Mouse (Mus musculus) A20 (cell line): ENCODE data around the gene Tnrc18.

Experiments used
- DNase-seq: peaks from one replicate; pipeline ENCODE4 v3.0.0-alpha.2; 2011; ENCODE audit warnings: low read depth, low spot score

Gene Tnrc18

GRCm38 (mm10) chr5:142811870-142812443, 5.5 kb downstream of the Tnrc18 start:
- DNase-seq: no peak

- DNase-seq: no peak
Measured at GRCm38 (mm10) chr5:142810710-142811599, 6.5 kb downstream of the Tnrc18 start.

GRCm38 (mm10) chr5:142807661-142808060, 9.8 kb downstream of the Tnrc18 start:
- DNase-seq: no peak

DNA sequence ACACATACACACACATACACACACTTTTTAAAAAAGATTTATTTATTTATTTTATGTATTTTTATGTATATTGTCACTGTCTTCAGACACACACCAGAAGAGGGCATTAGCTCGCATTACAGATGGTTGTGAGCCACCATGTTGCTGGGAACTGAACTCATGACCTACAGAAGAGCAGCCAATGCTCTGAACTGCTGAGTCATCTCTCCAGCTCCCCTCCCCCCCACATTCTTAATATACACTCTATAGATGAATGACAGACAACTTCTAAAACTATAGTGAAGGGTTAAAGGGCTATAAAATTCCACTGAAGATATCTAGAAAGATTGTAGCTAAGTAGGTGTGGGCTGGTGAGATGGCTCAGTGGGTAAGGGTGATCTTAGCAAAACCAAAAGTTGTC, 13.7 kb downstream of the Tnrc18 start:
- DNase-seq: no peak

- DNase-seq: no peak
Measured at GRCm38 (mm10) chr5:142802884-142803283, 14.6 kb downstream of the Tnrc18 start.

DNA sequence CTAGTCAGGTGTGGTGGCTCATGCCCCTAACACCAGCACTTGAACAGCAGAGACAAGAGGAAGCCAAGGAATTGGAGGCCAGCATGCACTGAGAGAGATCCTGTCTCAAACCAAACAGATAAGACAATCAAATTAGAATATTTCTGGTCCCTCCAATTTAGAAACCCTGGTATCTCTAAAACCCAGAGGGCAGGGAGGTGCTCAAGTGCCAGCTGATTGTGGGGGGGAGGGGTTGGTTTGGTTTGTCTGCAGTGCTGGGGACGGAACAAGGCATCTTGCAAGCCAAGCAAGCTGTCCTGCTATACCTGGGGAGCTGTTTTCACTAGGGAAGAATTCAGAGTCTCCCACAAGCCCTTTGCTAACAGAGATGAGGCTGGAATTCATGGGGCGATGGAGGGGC, 15.5 kb downstream of the Tnrc18 start:
- no peak for DNase-seq

- no peak for DNase-seq
Measured at GRCm38 (mm10) chr5:142800656-142801055, 16.8 kb downstream of the Tnrc18 start.

GRCm38 (mm10) chr5:142800198-142800597, 17.3 kb downstream of the Tnrc18 start:
- DNase-seq: no peak

GRCm38 (mm10) chr5:142799259-142799658, 18.2 kb downstream of the Tnrc18 start:
- DNase-seq: no peak

DNA sequence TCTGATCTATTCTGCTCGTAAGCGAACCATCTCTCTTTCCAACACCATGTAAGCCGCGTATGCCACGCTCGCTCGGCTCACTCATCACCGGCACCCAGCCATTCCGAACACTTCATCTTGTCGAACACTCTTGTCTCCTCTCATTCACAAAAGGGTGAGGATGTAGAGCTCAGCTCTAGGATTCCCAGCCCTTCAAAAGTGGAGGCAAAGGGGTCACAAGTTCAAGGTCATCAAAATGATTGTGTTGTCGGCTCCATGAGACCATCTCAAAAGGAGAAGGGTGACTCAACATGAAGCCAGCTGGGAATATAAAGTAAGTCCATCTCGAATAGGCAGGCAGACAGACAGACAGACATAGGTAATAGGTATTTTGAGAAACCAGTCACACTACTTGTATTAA, 19.3 kb downstream of the Tnrc18 start:
- DNase-seq: no peak

GRCm38 (mm10) chr5:142797620-142798019, 19.8 kb downstream of the Tnrc18 start:
- DNase-seq: no peak

DNA sequence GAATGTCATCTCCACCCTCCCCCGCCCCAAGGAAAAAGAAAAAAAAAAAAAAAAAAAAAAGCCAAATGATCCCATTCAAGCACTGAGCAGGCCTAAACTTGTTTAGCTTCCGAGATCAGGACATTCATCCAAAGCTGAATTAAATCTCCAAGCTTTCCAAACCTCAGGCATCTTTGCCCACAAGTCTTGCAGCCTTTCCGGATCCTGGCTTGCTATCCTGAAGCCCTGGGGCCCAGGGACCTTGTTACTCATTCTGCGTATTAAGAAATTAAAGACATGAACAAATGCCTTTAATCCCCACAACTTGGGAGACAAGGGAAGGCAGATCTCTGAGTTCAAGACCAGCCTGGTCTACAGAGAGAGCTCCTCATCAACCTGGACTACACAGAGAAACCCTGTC, 20.5 kb downstream of the Tnrc18 start:
- no peak for DNase-seq

DNA sequence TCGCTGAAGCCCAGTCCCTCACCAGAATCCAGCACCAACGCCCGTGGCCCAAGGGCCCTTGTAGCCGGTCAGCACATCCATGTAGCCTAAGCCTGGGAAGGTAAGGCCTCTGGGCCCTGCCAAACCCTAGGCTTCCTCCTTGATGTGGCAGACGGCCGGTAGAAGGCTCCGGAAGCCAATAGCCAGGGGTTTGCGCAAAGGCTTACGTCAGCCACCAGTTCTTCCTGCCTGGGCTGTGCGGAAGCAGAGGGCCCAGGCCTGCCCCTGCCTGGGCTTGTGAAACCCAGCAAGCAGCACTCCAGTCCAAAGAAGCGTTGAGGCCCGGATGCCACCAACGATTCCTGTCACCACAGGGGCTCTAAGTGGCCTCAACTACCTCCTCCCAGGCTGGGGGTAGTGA, 22.9 kb downstream of the Tnrc18 start:
- no peak for DNase-seq

GRCm38 (mm10) chr5:142794161-142794560, 23.3 kb downstream of the Tnrc18 start:
- DNase-seq: no peak

DNA sequence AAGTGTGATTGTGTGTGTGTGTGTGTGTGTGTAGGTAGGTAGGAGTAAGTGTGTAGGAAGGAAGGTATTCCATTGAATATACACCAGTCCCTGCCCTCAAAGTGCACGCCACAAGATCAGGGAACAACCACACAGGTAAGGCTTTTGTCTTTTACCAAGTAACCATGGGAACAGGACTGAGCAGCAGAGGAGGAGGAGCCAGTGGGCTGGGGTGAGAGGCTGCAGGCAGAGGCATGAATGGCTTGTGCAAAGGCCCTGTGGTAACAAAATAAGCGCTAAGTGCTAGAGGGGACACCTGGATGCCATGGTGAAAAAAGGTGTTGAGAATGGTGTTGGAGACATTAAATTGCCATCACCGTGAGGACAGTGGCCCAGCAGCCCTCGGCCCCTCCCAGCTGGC, 24.9 kb downstream of the Tnrc18 start:
- no peak for DNase-seq

DNA sequence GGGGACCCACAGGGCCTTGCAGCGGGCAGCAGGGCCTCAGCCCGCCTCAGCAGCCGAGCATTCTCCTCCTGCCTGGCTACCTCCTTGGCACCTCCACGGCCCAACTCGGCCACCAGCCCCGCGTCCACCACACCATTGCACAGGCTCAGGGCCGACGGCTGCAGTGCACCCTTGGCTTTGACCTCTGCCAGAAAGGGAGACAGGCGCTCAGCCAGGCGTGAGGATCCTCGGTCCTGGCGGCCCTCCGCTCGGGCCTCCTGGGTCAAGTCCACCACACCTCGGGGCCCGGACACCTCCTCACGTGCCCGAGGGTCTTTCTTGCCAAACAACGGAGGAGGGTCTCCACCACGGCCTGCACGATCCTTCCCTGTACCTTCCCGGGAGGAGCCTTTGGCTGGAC, 29.2 kb downstream of the Tnrc18 start:
- DNase-seq: no peak

GRCm38 (mm10) chr5:142787304-142787905, 30.1 kb downstream of the Tnrc18 start:
- no peak for DNase-seq

GRCm38 (mm10) chr5:142786709-142787108, 30.8 kb downstream of the Tnrc18 start:
- DNase-seq: peak; percentile 13

DNA sequence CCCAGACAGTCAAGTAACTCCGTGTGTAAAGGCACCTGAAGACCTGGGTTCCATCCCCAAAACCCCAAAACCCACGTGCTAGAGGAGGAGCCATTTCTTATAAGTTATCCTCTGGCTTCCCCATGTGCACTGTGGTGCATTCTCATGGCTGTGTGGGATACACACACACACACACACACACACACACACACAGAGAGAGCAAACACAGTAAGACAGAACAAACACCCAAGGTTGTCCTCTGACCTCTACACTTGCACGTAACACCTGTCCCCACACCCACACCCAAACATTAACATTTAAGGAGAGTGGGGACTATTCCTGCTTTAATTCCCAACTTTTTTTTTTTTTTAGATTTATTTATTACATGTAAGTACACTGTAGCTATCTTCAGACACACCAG, 31.2 kb downstream of the Tnrc18 start:
- no peak for DNase-seq

DNA sequence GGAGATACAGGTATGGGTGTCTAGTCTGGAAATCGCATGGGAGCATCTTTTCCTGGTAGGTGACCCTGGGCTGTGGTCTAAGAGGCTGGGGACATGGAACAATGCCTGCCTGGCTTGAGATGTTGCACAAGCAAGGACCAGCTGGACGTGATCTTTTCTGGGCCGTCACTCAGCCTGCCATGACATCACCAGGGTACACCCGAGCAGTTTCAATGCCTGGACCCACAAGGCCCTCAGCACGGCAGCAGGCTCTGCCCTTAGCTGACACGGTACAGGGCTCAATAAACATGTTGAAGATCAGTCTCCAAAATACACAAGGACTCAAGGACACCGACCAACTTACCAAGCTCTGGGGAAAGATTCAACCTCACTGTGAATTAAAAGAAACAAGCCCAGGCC, 34.3 kb downstream of the Tnrc18 start:
- DNase-seq: no peak

DNA sequence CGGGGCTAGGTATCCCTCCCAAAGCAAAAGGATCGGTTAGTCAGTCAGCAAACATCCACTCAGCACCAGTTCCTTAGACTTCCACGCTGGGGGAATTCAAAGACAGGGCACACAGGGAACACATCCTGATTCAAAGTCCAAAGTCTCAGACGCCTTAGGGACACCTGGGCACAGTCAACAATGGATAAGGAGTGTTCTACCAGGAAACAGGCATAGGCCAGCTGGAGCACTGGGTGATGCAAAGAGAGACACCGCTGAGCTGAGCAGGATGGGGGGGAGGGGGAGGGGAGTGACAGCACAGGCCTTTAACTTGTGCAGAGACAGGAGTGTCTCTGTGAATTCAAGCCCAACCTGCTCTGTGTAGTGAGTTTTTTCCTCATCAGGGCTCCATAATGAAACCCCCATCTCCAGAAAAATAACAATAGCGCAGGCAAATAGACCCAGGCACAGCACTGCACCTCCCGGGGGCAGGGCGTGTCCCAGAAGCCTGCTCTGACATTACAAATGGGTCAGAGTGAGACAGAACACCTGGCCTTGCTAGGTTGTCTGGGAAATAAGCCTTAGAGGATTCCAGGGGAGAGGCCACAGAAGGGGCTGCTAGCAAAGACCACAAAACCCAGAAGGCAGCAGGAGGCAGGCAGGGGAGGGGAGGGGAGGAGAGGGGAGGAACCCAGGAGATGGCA, 34.9 kb downstream of the Tnrc18 start:
- no peak for DNase-seq

- no peak for DNase-seq
Measured at GRCm38 (mm10) chr5:142780579-142780978, 36.9 kb downstream of the Tnrc18 start.
